8 mouse cellular contexts compared by ENCODE assay signal in the genomic region with DNA sequence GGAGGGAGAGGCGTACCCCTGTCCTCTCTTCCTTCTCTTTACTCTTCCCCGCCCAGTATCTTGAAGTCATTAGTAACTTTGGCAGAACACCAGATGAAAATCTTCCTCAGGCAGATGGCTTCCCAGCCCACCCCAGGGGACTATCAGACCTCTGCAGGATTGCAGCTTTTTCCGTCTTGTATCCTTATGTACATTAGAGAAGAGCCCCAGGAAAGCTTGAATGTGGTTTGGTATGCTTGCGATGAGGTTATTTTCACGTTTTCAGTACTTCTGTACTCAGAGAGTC. TPM values are rescaled to one million over a fixed set of nuclear protein-coding genes. Genes with fewer than 3 reads are reported as not detected.
A peak's percentile ranks its signal among the peaks of the same experiment; 100 is the strongest.
DNase-seq lines count a peak whose midpoint lies in the region; ATAC-seq and TF ChIP-seq lines count a peak whose summit lies in the region.

No protein-coding gene starts in this region.

- peaks cover 28% of the 10 kb centered on the region for H3K4me1 ChIP-seq in forebrain, embryonic 16.5 days (replicated peaks; ENCODE audit: control insufficient read depth, insufficient read depth, low read length)
- H3K4me1 ChIP-seq in intestine, postnatal 0 days (replicated peaks; ENCODE audit: control insufficient read depth, insufficient read depth, low read length): 0 out of 2 replicates have a peak, but pooled peaks cover 6% of the 10 kb centered on the region
- peaks cover 23% of the 10 kb centered on the region for H3K4me1 ChIP-seq in midbrain, embryonic 14.5 days (ENCODE audit: control insufficient read depth, insufficient read depth, low read length)

- peak overlapping the region; percentile 81 for H3K4me3 ChIP-seq in forebrain, embryonic 16.5 days (replicated peaks; ENCODE audit: low read length)
- peak overlapping the region; percentile 87 for H3K4me3 ChIP-seq in intestine, postnatal 0 days (ENCODE audit: low read depth, low read length)
- H3K4me3 ChIP-seq in midbrain, embryonic 14.5 days (replicated peaks; ENCODE audit: low read depth, low read length): peak overlapping the region; percentile 80

- intact Hi-C loops in left cerebral cortex, postnatal 10 days (cut with DNase I): no loop called here

- WGBS in forebrain, embryonic 16.5 days: 22% methylated on average over 5 of the region's 5 CpGs
- 14% methylated on average over 5 of the region's 5 CpGs for WGBS in intestine, postnatal 0 days
- 32% methylated on average over 5 of the region's 5 CpGs for WGBS in midbrain, embryonic 14.5 days

- H3K27ac ChIP-seq in forebrain, embryonic 16.5 days (ENCODE audit: low read length): peak overlapping the region; percentile 58
- H3K27ac ChIP-seq in intestine, postnatal 0 days (ENCODE audit: low read depth, low read length): no peak overlapping the region
- no peak overlapping the region for H3K27ac ChIP-seq in midbrain, embryonic 14.5 days (replicated peaks; ENCODE audit: low read depth, low read length)

- DNase-seq in left cerebral cortex, postnatal 10 days (ENCODE audit: extremely low spot score in 1 of 2, low spot score in 2 of 2): peak; percentile 22 to 34
- DNase-seq in left cerebral cortex, adult 9 months (ENCODE audit: low spot score in 2 of 2): no peak
- peak; percentile 60 for DNase-seq in c-Kit-positive CD71-positive TER-119-negative erythroid progenitor cells, embryonic 14.5 days (ENCODE audit: low read depth)
- DNase-seq in midbrain, embryonic 14.5 days: peak; percentile 46
- no peak for DNase-seq in urinary bladder, postnatal 36 days (ENCODE audit: low spot score in 2 of 2)

- peak overlapping the region; percentile 84 for H3K9ac ChIP-seq in forebrain, embryonic 16.5 days (replicated peaks; ENCODE audit: low read depth, low read length)
- H3K9ac ChIP-seq in intestine, postnatal 0 days (ENCODE audit: low read depth, low read length): peak overlapping the region; percentile 92; the same call in 1 of the 2 replicates
- H3K9ac ChIP-seq in midbrain, embryonic 14.5 days (replicated peaks; ENCODE audit: low read length): peak overlapping the region; percentile 87

- no peak for TF ChIP-seq CTCF in intestine, postnatal 0 days (IDR thresholded peaks at IDR 0.05; ENCODE audit: low read depth)

- H3K36me3 ChIP-seq in forebrain, embryonic 16.5 days (ENCODE audit: control insufficient read depth, insufficient read depth): no peaks in the 10 kb centered on the region
- no peaks in the 10 kb centered on the region for H3K36me3 ChIP-seq in intestine, postnatal 0 days (ENCODE audit: control insufficient read depth, insufficient read depth)
- 0 out of 2 replicates have a peak, but pooled peaks cover 7% of the 10 kb centered on the region for H3K36me3 ChIP-seq in midbrain, embryonic 14.5 days (ENCODE audit: control insufficient read depth, insufficient read depth, low read length)

- H3K4me2 ChIP-seq in forebrain, embryonic 16.5 days (ENCODE audit: low read length): peak overlapping the region; percentile 81
- H3K4me2 ChIP-seq in intestine, postnatal 0 days (replicated peaks; ENCODE audit: low read depth): peak overlapping the region; percentile 66
- H3K4me2 ChIP-seq in midbrain, embryonic 14.5 days (ENCODE audit: low read length): peak overlapping the region; percentile 86

- ATAC-seq in forebrain, embryonic 16.5 days: no peak
- ATAC-seq in intestine, postnatal 0 days: no peak
- no peak for ATAC-seq in midbrain, embryonic 14.5 days (ENCODE audit: low FRiP score, low TSS enrichment)
- ATAC-seq in granulocyte monocyte progenitor cell, adult 5-6 weeks (replicated peaks; ENCODE audit: poor library complexity, severe bottlenecking): no peak; the same call in 1 of the 2 replicates

- no peaks in the 10 kb centered on the region for H3K27me3 ChIP-seq in forebrain, embryonic 16.5 days (replicated peaks; ENCODE audit: control insufficient read depth, insufficient read depth, low read length)
- no peaks in the 10 kb centered on the region for H3K27me3 ChIP-seq in intestine, postnatal 0 days (replicated peaks; ENCODE audit: control insufficient read depth, insufficient read depth, low read length)
- H3K27me3 ChIP-seq in midbrain, embryonic 14.5 days (ENCODE audit: control insufficient read depth, insufficient read depth, low read length): no peaks in the 10 kb centered on the region

- H3K9me3 ChIP-seq in forebrain, embryonic 16.5 days (ENCODE audit: control insufficient read depth, low read length): no peaks in the 10 kb centered on the region
- no peaks in the 10 kb centered on the region for H3K9me3 ChIP-seq in intestine, postnatal 0 days (ENCODE audit: control insufficient read depth)
- no peaks in the 10 kb centered on the region for H3K9me3 ChIP-seq in midbrain, embryonic 14.5 days (ENCODE audit: control insufficient read depth, low read length)

RNA-seq across cellular contexts. Expression of gene Laptm4a, which starts 1.6 kb away (rescaled TPM):
- total RNA-seq in left cerebral cortex, postnatal 10 days (2021): 100 to 1,000 TPM; 175 to 177 TPM
- 280 and 300 TPM in 2 replicates for polyA plus RNA-seq in forebrain, embryonic 16.5 days (2015; fragmentation: Nextera tagmentation; extraction: Ambion mirVana)
- 241 and 242 TPM in 2 replicates for polyA plus RNA-seq in intestine, postnatal 0 days (2015; fragmentation: Nextera tagmentation; extraction: Ambion mirVana)
- 141 and 151 TPM in 2 replicates for polyA plus RNA-seq in midbrain, embryonic 14.5 days (2014; fragmentation: Nextera tagmentation; extraction: Ambion mirVana)
- 58.5 and 63.6 TPM in 2 replicates for total RNA-seq in granulocyte monocyte progenitor cell, adult 5-6 weeks (2014; fragmentation: Nextera tagmentation)
- total RNA-seq in granulocyte monocyte progenitor cell, adult 5-6 weeks (2017): 99.7 and 113 TPM in 2 replicates

RNA-seq across cellular contexts. Expression of gene Matn3, which starts 24.7 kb away (rescaled TPM):
- total RNA-seq in left cerebral cortex, postnatal 10 days (2021): under 1 TPM; 0.17 to 0.18 TPM
- 0.15 and 1.1 TPM in 2 replicates for polyA plus RNA-seq in forebrain, embryonic 16.5 days (2015; fragmentation: Nextera tagmentation; extraction: Ambion mirVana)
- not detected in 2 replicates for polyA plus RNA-seq in intestine, postnatal 0 days (2015; fragmentation: Nextera tagmentation; extraction: Ambion mirVana)
- polyA plus RNA-seq in midbrain, embryonic 14.5 days (2014; fragmentation: Nextera tagmentation; extraction: Ambion mirVana): 0.11 and 0.13 TPM in 2 replicates
- not detected in 2 replicates for total RNA-seq in granulocyte monocyte progenitor cell, adult 5-6 weeks (2014; fragmentation: Nextera tagmentation)
- total RNA-seq in granulocyte monocyte progenitor cell, adult 5-6 weeks (2017): not detected in 2 replicates

RNA-seq across cellular contexts. Expression of gene Wdr35, which starts 50.6 kb away (rescaled TPM):
- total RNA-seq in left cerebral cortex, postnatal 10 days (2021): 10 to 100 TPM; 44.1 to 49.7 TPM
- polyA plus RNA-seq in forebrain, embryonic 16.5 days (2015; fragmentation: Nextera tagmentation; extraction: Ambion mirVana): 25.5 and 28.6 TPM in 2 replicates
- 2.5 and 2.6 TPM in 2 replicates for polyA plus RNA-seq in intestine, postnatal 0 days (2015; fragmentation: Nextera tagmentation; extraction: Ambion mirVana)
- polyA plus RNA-seq in midbrain, embryonic 14.5 days (2014; fragmentation: Nextera tagmentation; extraction: Ambion mirVana): 15.2 and 22.2 TPM in 2 replicates
- total RNA-seq in granulocyte monocyte progenitor cell, adult 5-6 weeks (2014; fragmentation: Nextera tagmentation): 0.09 and 1.2 TPM in 2 replicates
- total RNA-seq in granulocyte monocyte progenitor cell, adult 5-6 weeks (2017): 0.57 and 1.0 TPM in 2 replicates

Comparison
In these comparisons a context has a peak if more than half of its experiments do, and no peak if none do; other contexts are left out.
1. DNase-seq: peak in left cerebral cortex, postnatal 10 days (2 of 2), c-Kit-positive CD71-positive TER-119-negative erythroid progenitor cells, embryonic 14.5 days (single experiment) and midbrain, embryonic 14.5 days (single experiment); none in left cerebral cortex, adult 9 months (0 of 2) and urinary bladder, postnatal 36 days (0 of 2).
2. Peak in every context shown above with its lines, with median percentiles within 50 percentile points of each other: H3K4me2 ChIP-seq, H3K4me3 ChIP-seq and H3K9ac ChIP-seq.